Mouse (Mus musculus) ovary, postnatal 10 days (tissue): ENCODE data around the gene Sco2.

Source experiments
- DNase-seq: peaks from one replicate; pipeline ENCODE4 v3.0.0; 2022; ENCODE audit warnings: low spot score

Sco2 gene

GRCm38 (mm10) chr15:89373762-89374248 lies at the start of gene Sco2:
Gene Sco2 (minus strand): TSS chr15:89373846.
- DNase-seq, result peak; percentile 92

DNA sequence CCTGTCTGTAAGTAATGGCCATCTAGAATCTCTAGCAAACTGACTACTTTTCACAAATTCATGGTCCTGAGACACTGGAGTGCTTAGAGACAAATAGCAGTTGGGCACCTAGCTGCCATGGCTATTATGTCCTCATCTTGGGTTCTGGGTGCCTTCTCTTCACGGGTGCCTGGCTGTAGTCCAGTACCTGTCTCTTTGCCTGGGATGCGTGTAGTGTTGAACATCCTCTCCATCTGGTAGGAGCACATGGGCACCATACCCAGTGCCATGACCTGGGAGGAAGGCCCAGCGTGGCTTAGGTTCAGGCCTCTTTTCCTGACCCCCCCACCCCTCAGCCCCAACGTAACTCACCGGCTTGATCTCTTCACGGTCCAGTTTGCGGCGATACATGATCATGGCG lies 48.3 kb upstream of the Sco2 start:
- DNase-seq, result no peak

GRCm38 (mm10) chr15:89415282-89415681 lies 41.6 kb upstream of the Sco2 start:
- DNase-seq, result no peak

DNA sequence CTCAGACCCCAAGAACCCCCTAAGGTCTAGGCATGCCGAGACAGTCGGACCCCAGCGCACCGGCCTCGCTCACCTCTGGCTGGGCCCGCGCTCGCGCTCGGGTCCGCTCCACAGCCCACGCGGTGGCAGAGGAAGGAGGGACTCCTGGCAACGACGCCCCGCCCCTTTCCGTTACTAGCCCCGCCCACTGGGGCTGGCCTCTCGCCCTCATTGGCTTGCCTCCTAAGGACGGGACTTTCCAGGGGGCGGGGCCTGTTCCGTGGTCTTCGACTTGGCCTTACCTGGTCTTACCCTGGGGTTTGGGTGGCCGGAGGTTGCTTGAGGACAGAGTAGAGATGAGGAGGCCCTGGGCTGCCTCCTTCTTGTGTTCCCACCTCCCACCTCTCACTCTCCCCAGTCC lies 36.5 kb upstream of the Sco2 start, which contains the start of gene Syce3:
TSS of gene Syce3 (minus strand) at position 386 of the 400 bp plus-strand sequence.
- DNase-seq, result no peak

DNA sequence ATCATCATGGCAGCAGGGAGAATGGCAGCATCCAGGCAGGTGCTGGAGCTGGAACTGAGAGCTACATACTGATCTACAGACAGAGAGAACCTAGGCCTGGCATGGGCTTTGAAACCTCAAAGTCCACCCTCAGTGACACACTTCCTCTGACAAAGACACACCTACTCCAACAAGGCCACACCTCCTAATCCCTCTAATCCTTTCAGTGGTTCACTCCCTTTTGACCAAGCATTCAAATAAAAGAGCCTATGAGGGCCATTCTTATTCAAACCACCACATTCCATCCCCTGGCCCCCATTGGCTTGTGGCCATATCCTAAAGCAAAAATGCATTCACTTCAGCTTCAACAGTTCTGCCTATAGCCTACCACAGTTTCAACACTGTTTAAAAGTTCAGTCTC lies 33.0 kb upstream of the Sco2 start:
- no peak for DNase-seq

- DNase-seq, result no peak
Measured at GRCm38 (mm10) chr15:89404831-89405623, 31.4 kb upstream of the Sco2 start.

- no peak for DNase-seq
Measured at GRCm38 (mm10) chr15:89402471-89402870, 28.8 kb upstream of the Sco2 start.

GRCm38 (mm10) chr15:89399716-89400115 lies 26.1 kb upstream of the Sco2 start:
- DNase-seq, result no peak

DNA sequence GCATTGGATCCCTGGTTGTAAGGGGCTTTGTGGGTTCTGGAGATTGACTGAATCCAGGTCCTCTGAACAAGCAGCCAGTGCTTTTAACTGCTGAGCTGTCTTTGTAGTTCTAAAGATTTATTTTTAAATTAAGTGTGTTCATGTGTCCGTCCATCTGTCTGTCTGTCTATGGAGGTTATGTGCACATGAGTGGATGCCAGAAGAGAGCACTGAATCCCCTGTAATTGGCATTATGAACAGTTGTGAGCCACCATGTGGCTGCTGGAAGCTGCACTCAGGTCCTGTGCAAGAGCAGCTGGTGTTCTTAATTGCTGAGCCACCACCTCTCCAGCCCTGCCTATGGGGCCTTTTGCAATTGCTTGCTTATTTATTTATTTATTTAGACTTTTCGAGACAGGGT lies 24.5 kb upstream of the Sco2 start:
- no peak for DNase-seq

DNA sequence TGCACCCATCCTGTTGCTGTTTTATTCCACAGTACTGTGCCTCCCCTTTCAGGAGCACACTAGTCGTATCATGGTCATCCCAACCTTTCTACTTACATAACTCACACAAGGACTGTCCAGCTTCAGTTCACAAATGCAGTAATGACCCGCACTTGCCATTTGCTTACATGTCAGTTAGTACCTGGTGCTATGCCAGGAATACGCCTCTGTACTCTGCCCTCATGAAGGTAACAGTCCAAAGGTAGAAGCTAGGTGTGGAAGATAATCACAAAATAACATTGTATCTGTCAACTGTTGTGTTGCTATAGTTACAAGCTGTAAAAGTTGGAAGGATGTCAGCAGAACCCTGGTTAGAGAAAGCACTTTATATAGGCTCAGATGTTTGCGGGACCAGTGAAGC lies 23.2 kb upstream of the Sco2 start:
- no peak for DNase-seq

DNA sequence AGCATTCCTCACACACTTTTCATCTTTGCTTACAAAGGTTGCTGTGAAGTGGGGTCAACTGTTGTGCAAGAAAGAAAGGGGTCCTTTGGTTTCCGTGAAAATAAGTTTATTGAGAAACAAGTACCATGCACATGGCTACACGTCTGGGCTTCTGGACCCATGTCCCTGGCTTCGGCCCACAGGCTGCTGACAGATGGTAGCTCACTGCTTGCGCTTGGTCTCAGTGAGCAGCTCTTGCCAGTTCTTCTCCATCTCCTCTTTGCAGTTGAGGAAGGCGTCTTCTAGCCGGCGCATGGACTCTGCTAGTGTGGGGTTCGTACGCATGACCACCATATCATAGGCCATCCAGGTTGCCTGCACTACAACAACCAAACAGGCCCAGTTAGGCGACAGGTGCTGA lies 16.4 kb upstream of the Sco2 start:
- DNase-seq, result no peak

DNA sequence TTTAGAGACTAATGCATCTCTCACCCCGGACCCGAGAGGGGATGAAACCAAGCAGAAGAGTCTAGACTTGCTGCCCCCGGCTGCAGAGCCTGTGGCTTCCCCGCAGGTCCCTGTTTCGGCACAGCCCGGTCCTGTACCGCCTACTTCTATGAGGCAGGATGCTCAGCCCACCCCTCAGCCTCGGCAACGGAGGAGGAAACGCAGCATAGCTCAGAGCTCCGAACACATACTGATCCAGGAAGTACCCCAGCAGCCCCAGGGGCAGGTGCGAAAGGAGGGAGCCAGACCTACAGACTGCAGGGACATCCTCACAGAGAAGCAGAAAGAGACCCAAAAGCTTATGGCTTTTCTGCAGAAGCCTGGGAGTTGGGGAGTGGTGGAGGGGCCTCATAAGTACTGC lies 13.5 kb upstream of the Sco2 start:
- no peak for DNase-seq

GRCm38 (mm10) chr15:89384617-89385016 lies 11.0 kb upstream of the Sco2 start, which contains the start of gene Klhdc7b:
Gene Klhdc7b (plus strand): TSS chr15:89384917.
- no peak for DNase-seq

DNA sequence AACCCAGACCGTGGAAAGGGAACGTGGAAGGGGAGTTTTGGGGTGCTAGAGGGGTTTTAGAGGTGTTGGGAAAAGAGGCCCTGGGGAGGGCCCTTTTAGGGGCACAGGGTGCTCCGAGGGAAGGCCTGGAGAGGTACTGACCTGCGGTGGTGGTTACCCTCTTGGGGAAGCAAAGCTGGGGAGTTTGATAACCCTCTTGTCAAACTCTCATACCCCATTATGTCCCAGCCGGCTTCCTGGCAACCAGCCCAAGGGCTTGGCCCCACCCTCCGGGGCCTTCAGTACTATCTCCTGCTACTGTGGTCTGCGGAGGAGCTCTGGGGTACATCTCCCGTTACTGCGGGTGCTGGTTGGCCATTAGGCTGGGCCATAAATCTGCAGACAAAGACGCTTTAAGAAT lies 5.8 kb upstream of the Sco2 start:
- no peak for DNase-seq

- DNase-seq, result no peak
Measured at GRCm38 (mm10) chr15:89378831-89379401, 5.3 kb upstream of the Sco2 start, which contains the start of gene Odf3b. Gene Odf3b (minus strand): TSS chr15:89379282.

- DNase-seq, result no peak
Measured at GRCm38 (mm10) chr15:89377938-89378828, 4.5 kb upstream of the Sco2 start.

DNA sequence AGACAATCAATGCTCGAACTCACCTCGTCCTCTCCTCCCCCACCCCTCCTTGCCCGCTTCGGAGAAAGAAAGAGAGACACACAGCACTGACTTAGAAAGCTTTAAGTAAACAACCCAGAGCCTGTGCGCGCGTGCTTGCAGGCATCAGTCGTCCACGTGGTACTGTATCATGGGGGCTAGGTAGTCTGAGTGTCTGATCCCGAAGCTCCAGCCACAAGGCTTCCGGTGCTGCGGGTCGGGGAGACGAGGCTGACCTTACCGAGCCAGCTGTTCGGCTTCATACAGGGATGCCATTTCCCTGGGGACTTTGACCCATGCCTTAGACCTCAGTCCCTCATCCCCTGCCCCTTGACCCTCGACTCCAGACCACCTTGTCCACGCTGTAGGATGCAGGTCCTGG lies 3.7 kb upstream of the Sco2 start:
- DNase-seq, result no peak

GRCm38 (mm10) chr15:89376957-89377356 lies 3.3 kb upstream of the Sco2 start, which contains the start of gene Tymp:
Gene Tymp (minus strand): TSS chr15:89377039.
- DNase-seq, result no peak

DNA sequence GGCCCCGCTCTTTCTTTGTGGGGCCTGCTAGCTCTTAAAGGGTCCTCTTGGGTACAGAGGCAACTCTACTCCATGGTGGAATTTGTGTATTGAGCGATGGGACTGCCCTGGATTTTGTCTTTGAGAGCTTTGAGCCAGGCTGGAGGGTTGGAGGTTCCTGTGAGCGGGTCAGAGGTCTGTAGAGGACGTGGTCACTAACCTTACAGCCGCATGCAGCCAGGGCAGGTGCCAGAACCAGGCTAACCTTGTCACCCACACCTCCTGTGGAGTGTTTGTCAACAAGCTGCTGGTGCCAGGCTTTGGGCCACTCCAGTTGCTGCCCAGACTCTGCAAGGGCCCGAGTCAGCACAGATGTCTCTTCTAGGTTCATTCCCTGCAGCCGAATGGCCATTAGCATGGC lies 2.4 kb upstream of the Sco2 start:
- DNase-seq, result no peak

- no peak for DNase-seq
Measured at GRCm38 (mm10) chr15:89374801-89375534, 1.3 kb upstream of the Sco2 start.

- no peak for DNase-seq
Measured at GRCm38 (mm10) chr15:89374340-89374739, 694 bp upstream of the Sco2 start.
